Mouse (Mus musculus) brain, embryonic 14.5 days (tissue): ENCODE measurements around the gene Kat14.

Source experiments
- CTCF ChIP-seq: fragments of 200-500 bp; IDR thresholded peaks from 2 replicates; pipeline ENCODE4 v1.5.1; 2012; ENCODE audit warnings: inconsistent platforms, mild to moderate bottlenecking, moderate library complexity, borderline replicate concordance; ENCODE audit not compliant: insufficient read depth, insufficient read length; ENCODE audit errors: extremely low read depth
- POLR2A ChIP-seq: fragments of 200-500 bp; IDR thresholded peaks from 2 replicates; pipeline ENCODE4 v1.6.1; 2012; ENCODE audit warnings: mild to moderate bottlenecking, inconsistent platforms, borderline replicate concordance; ENCODE audit not compliant: poor library complexity, insufficient read depth, insufficient read length, severe bottlenecking; ENCODE audit errors: extremely low read depth

DNA sequence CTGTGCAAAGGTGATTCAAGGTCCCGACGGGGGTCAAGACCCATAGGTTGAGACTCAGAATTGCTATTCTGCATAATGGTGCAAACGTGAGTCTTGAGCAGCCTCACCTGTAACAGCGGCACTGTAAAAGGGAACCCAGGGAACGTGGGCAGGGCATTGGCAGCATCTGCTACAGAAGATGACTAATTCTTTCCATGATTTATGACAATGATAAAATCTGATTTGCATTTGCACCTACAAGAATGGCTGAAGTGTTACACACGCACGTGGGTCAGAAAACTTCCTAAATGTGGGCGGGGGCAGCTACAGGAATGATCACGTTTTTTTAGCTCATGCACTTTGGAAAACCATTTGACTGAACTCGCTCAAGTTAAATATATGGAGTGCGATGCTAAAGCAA lies 15.9 kb upstream of the Kat14 start:
- TF ChIP-seq POLR2A (no peak), CTCF (no peak)
